Mouse (Mus musculus) urinary bladder, adult 2 months (tissue): ENCODE measurements around the gene Gm28230. TPM values are rescaled to one million over a fixed set of nuclear protein-coding genes. Genes with fewer than 3 reads are reported as not detected.

Source experiments
- DNase-seq: peaks from one replicate; pipeline ENCODE4 v3.0.0; 2022; ENCODE audit warnings: low spot score
- polyA plus RNA-seq: library from polyadenylated mRNA; depleted of rRNA; stranded (reverse); fragments of >200 nt; gene quantifications from 2 replicates; pipeline ENCODE4 v1.2.3, GENCODE M21; 2012

The Gm28230 gene
- polyA plus RNA-seq, 1 experiment = 10.0 TPM

DNA sequence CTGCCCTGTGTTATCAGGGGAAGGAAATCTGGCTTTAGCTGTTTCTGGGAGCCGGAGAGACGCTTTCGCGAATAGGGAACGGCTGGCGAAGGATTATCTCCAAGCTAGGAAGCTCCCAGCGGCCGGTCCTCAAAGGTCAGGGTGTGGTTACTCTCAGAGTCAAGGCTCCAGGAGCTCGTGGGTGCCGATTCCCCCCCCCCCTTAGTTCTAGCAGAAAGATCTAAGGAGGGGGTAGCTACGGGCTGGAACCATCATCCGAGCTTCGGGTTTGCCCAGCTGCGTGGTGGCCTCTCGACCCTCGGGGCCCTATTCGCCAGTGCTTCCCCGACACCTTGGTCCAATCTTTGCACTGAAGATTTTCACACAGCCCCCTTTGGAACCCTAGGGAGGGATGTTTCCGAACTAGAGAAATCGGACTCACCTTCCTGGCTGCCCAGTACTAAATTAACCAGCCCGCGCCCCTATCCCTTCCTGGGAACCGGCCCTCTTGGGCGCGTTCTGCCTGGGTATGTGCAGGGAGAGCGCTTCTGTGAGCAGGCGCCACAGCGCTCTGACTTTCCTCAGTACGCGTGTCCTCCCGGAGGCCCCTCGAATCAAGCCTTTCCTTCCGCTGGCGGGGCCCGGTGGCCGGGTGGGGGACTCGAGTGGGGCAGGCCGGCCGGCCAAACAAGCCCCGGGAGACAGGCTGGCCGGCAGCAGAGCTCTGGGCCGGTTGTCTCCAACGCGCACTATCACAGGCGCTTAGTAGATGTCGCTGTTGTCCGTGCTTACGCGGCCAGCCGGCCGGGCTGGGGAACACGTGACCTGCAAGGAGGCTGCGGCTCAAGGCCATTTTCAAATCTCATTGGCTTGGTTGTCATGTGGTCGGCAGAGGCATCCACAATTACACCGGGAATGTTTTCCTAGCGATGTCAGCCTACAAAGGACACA, 35.2 kb upstream of the Gm28230 start, which contains the start of gene Hoxd10:
Gene Hoxd10, plus strand, starts transcription at position 903 of the 930 bp plus-strand sequence.
- DNase-seq = peak; percentile 75

- DNase-seq = no peak
Measured at GRCm38 (mm10) chr2:74691995-74692807, 34.3 kb upstream of the Gm28230 start.

DNA sequence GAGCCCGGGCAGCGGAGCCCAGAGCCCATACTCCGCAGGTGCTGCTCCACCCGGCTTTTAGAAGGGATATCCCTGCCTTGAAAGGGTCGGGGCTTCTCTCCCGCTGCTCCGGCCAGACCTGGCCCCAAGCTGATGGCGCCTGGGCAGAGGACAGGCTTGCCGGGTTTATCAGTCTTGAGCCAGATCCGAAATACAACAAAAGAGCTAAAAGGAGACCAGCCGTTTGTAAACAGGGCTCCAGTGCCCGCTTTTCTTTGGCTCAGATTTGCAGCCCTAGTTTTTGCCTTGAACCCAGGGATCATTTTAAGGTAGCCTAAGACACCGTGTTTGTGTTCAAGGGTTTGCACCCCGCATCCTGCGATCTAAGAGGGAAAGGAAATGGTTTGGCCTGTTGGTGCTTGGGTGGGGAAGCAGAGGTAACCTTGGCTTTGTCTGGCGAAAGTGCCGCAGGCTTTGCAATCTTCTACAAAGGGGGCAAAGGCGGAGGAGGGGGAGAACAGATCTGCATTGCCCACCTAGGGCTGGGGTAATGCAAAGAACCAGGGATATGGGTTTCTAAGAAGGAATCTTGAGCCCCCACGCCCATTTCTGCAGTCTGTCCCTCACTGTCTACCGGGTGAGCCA, 33.6 kb upstream of the Gm28230 start:
- DNase-seq = no peak

- no peak for DNase-seq
Measured at GRCm38 (mm10) chr2:74693432-74693827, 33.1 kb upstream of the Gm28230 start.

DNA sequence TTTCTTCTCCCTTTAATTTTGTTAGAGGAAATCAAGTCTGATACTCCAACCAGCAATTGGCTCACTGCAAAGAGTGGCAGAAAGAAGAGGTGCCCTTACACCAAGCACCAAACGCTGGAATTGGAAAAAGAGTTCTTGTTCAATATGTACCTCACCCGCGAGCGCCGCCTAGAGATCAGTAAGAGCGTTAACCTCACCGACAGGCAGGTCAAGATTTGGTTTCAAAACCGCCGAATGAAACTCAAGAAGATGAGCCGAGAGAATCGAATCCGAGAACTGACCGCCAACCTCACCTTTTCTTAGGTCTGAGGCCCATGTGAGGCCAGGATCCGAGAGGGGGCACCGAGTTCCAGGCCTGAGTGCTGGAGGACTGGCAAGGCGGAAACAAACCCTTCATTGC, 32.5 kb upstream of the Gm28230 start:
- no peak for DNase-seq

GRCm38 (mm10) chr2:74695383-74695782, 31.1 kb upstream of the Gm28230 start:
- no peak for DNase-seq

GRCm38 (mm10) chr2:74695813-74696430, 30.6 kb upstream of the Gm28230 start:
- no peak for DNase-seq

DNA sequence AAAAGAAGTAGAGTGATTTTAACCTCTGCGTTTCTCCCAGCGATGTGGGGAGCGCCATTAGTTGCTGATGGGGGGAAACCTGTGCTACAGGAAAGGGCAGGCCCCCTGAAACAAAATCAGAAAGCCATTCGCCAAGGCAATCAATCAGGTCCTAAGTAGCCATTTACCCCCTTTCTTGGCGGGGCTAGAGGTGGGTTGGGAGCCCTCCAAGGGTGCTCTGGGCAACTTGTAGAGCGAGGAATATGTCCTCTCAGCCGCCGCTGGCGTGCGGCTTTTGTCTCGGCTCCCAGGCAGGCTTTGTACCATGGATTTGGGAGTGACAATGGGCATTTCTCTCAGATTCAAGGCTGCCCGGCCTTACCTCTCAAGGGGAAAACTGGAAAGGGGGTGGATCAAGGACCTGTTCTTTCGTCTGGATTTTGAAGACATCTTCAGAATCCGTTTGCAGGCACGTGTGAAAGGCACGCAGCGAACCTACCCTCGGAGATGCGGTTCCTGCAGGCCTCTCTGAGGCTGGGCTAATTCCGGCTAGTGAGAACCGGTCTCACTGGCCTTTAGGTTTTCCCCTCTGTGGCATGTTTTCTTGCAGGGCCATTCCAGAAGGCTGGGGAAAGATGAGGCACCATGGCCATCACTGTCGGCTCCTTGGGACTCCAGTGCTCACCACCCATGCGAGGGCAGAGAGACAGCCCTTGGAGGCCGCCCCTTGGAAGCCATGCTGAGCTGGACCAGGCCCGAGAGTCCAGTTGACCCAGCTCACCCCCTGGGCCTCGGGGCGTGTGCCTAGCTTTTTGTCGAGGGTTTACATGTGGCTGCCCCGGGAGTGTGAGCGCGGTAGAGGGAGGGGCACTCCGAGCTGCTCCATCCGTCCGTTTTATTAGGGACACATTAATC, 29.8 kb upstream of the Gm28230 start:
- DNase-seq = no peak

DNA sequence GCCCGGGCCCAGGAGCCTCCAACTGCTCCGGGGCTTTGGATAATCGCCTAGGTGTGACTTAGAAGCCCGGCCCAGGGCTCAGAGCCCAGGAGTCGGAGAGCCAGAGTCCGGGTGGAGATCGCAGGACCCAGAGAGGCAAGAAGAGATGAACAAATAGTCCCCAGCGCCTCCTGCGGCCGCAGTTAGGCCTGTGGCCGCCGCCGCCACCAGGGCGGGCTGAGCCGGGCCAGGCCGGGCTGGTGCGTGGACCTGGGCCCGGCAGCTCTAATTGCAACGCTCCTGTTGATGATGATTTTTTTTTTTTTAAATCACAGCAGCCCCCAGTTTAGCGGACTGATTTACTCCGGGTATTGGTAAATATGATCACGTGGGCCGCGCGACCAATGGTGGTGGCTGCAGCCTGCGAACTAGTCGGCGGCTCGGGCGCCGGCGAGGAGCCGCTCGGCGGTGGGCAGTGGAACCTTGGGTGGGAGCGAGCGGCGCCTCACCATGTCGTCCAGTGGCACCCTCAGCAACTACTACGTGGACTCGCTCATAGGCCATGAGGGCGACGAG, 28.9 kb upstream of the Gm28230 start, which contains the start of gene Hoxd9:
Gene Hoxd9, plus strand, starts transcription at position 161 of the 555 bp plus-strand sequence.
- peak; percentile 83 for DNase-seq

DNA sequence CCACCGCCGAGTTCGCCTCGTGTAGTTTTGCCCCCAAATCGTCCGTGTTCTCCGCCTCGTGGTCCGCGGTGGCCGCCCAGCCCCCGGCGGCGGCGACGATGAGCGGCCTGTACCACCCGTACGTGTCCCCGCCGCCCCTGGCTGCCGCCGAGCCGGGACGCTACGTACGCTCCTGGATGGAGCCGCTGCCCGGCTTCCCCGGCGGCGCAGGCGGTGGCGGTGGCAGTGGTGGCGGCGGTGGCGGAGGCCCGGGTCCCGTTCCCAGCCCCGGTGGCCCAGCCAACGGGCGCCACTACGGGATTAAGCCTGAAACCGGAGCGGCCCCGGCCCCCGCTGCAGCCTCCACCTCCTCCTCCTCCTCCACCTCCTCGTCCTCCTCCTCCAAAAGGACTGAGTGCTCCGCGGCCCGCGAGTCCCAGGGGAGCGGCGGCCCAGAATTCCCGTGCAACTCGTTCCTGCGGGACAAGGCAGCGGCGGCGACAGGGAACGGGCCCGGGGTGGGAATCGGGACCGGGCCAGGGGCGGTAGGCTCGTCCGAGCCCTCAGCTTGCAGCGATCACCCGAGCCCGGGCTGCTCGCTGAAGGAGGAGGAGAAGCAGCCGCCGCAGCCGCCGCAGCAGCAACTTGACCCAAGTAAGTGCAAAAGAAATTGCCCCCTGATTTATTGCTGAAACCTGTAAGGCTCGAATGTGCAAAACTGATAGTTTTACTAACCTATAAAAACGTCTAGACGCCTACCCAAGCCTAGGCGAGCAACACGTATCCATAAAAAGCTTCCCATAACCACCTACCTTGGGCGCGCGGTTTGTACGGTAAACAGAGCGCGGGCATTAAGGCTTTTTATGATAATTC, 28.1 kb upstream of the Gm28230 start:
- DNase-seq = peak; percentile 61

DNA sequence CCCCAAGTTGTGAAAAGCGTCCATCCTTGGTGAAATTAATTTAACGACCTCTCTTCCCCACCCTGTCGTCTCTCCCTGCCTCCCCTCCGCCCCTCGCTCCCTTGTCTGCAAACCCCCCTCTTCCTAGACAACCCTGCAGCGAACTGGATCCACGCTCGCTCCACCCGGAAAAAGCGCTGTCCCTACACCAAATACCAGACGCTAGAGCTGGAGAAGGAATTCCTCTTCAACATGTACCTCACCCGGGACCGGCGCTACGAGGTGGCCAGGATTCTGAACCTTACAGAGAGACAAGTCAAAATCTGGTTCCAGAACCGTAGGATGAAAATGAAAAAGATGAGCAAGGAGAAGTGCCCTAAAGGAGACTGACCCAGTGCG, 27.5 kb upstream of the Gm28230 start:
- DNase-seq = no peak

- DNase-seq = no peak
Measured at GRCm38 (mm10) chr2:74699664-74700545, 26.6 kb upstream of the Gm28230 start.

GRCm38 (mm10) chr2:74700546-74701112, 25.9 kb upstream of the Gm28230 start:
- DNase-seq = no peak

DNA sequence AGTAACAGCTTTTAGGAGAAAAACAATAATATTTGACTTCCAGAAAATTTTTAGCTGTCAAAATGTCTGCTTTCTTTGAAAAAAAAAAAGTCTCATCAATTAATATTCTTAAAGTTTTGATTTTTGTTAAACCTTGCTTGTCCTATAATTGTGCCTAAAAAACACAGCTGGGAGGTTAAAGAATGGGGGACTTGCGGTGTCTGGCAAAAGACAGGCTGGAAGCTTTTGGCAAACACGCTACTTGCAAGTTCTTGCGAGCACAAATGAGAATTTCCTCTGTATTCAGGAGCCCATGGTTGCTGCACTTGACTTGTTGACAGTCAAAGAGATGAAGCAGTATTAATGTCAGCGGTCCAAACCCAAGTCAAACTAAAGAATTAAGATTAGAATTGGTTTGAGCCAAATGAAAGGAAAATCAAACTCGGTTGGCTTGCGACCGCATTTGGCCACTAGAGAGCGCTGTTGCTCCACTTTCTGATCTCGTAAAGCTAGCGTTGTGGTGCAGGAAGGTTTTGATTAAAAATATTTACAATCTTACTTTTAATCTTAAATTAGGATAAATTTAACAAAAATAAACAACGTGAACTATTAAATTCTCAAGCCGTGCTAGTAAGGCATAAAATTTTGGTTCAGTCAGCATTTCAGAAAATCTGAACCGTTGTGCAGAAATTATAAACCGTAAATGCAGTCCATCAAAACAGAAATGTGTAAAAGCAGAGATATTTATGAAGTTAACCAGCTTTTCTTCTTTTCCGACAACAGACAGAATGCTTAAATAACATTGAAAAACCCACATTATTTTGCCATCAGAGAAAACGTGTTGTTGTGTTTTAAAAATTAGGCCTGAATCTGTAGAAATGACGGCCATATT, 24.3 kb upstream of the Gm28230 start:
- DNase-seq = no peak

DNA sequence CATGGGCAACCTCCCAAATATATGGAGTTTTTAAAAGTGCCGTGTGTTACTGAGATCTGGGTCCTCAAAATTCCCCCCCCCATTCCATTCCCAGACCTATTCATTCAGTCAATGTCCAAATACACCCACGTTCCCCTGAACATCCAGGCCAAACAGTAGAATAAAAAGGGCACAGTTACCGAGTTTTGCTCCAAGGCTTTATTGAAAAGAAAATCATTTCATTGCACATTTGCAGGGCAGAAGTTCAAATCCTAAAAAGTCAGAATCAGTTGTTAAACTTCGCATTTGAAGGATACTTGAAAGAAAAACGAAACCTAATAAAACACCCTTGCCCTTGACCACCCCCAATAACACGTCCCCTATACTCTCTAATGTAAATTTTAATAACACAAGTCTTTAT, 23.7 kb upstream of the Gm28230 start:
- DNase-seq = no peak

DNA sequence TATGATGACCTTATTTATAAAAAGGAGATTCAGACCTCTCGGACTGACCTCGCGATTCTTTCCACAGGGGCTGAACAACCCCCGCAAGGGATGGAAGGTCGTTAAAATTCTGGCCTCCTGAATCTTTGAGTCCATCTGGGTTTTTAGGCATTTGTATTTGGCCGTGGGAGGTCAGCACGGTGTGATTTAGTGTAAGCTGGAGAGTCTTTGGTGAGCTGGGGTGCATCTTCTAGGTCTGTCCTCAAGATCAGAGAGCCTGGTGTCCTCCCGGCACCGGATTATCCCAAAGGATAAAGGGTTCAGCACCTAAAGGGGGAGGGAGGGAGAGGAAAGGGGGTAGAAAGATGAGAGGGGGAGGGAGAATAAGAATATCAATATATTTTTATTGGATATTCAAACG, 23.2 kb upstream of the Gm28230 start:
- DNase-seq = no peak
